Mouse (Mus musculus) T-helper 17 cell (primary cell): ENCODE measurements around the gene Gmnn.

Experiments
- in situ Hi-C, 2 experiments: fragments of 300-600 bp; cut with MboI, MseI; formaldehyde crosslinking; loops; 1 replicate in 1 of 2; 2 replicates in 1 of 2; pipeline ENCODE4 v1.15.1; 2025; ENCODE audit warnings: high pct_unique_total_duplicates in 2 of 2

The Gmnn gene

DNA sequence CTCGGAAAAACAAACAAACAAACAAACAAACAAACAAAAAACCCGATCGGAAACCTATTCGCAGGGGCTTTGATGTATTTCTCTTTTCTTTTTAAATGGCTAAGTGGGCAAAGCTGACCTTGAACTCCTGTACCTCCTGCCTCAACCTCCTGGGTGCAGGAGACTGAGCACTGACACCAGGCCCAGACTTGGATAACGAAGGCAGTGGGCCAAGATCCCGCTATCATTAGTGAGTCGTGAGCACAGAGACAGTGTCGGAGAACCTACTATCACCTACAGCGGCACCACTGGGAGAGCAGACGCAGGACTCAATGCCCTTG, 680 bp downstream of the Gmnn start:
- in situ Hi-C loops = no loop called here

- in situ Hi-C loops = no loop called here
Measured at GRCm38 (mm10) chr13:24760351-24760870, 1.3 kb downstream of the Gmnn start.

GRCm38 (mm10) chr13:24759451-24759850, 2.3 kb downstream of the Gmnn start:
- in situ Hi-C loops = no loop called here

DNA sequence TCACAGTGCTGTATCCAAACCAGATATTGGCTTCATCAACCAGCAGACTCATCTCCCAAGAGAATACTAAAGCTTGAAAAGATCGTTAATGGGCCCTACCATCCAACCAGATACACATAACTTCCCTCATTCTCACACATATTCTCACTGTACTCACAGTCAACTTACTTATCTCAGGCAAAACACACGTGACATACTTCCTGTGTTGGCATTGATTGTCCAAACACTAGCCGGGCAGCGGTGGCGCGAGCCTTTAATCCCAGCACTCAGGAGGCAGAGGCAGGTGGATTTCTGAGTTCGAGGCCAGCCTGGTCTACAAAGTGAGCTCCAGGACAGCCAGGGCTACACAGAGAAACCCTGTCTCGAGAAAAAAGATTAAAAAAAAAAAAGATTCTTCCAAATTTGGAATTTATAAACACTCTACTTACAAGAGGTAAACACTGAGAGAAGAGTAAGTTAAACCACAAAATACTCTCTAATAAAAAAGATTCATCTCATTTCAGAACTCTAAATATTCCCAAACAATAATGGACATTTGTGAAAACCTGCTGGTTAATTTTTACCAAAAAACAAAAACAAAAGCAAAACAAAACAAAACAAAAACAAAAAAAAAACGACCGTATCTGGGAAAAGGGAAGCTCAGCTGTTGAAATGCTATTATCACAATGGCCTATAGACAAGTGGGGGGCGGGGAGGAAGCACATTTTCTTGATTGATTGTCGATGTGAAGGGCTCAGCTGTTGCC, 3.7 kb downstream of the Gmnn start:
- in situ Hi-C loops = no loop called here

GRCm38 (mm10) chr13:24756756-24757155, 5.0 kb downstream of the Gmnn start:
- in situ Hi-C loops = no loop called here

DNA sequence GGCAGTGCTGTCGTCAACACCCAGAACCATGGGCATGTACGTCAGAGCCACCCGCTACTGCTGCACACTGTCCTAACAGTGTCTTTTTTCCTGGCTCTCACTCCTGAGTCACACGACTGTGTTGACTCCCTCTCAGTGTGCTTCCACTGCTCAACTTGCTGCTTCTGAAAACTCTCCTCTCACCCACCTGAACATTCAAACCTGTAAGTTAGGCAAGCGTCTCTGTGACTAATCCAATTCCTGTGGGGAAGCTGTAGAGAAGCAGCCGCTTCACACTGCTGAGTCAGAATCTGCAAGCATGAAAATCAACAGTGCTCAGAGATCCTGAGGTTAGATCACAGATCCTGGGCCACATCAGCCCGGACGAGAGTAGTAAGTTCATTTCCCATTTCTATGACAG, 10.3 kb downstream of the Gmnn start:
- in situ Hi-C loops = no loop called here

DNA sequence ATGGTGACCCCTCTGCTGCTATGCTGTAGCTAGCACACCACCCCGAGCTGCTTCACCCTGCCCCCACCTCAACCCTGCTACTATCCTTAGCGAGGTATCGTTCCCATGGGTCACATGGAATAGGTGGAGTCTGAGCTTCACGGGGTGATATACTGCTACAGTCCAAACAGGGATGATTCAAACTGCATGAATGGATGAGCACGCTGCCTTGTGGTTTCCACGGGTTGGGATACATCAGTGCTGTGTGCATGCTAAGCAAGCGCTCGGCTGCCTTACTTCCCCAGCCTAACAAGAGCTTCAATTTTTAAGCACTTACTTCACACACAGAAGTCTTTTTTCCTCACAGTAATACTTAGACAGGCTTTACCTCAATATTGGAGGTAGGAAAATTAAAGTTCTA, 10.9 kb downstream of the Gmnn start:
- in situ Hi-C loops = no loop called here

DNA sequence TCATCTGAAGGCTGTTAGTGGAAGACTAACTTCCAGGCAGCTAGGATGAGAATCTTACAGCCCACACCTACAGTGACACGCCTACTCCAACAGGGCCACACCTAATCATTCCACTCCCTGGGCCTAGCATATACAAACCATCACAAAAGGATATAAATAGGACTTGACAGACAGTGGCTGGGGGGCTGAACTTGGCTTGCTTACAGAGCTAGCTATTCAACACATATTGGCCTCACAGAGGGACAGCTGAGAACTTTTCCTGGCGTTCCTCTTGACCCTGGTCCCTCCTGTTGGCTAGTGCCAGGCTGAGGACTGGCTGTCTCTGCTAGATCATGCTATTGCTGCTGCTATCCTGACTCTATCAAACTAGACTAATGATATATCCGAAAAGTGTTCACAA, 13.9 kb downstream of the Gmnn start:
- in situ Hi-C loops = no loop called here

GRCm38 (mm10) chr13:24741028-24741427, 20.7 kb downstream of the Gmnn start, which contains the start of gene Armh2:
Gene Armh2 (plus strand): TSS chr13:24741232.
- in situ Hi-C loops = no loop called here

DNA sequence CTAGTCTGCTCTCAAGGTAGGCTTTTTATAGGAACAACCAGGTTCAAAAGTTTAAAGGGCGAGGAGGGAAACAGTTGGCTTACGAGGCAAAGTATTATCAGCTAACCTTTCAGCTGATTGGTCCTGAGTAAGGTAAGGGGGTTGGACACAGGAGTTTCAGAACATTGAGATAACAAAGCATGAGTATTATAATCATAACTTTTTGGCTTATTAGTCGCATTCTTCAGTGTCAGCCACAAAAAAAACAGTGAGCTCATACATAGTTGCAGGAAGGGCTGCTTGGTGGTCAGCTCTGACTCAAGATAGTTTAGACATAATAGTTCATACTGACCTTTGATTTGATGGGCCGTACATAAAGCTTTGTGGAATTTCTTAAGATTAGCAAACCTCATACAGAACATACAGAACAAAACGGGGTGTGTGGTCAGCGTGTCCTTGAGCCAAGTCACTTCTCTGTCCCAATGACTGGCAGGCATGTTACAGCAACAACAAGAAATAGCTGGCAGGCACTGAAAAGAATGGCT, 26.1 kb downstream of the Gmnn start:
- in situ Hi-C loops = loop anchor here in 1 of 2 experiments (10.0 kb wide), 1 partner anchor 389 kb away; no protein-coding TSS in a partner anchor

GRCm38 (mm10) chr13:24734502-24734901, 27.2 kb downstream of the Gmnn start:
- in situ Hi-C loops = loop anchor here in 1 of 2 experiments (10.0 kb wide), 1 partner anchor 390 kb away; no protein-coding TSS in a partner anchor

- in situ Hi-C loops = no loop called here
Measured at GRCm38 (mm10) chr13:24729128-24729527, 32.6 kb downstream of the Gmnn start.

DNA sequence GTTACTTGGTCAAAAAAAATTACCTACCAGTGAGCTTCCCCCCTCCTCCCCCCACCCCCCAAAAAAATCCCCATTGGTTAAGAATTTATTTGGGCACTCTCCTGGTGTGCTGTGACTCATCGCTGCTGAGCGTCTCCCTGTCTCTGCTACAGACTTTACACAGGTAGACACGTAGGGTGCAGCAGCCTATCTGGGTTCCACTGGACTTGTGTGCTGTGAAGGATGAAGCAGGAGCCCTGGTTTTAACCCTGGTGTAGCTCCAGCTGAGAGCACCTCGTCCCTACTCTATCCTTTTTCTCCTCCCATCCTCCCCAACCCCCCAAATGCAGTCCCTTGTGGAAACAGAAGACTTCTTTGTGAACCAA, 37.3 kb downstream of the Gmnn start:
- in situ Hi-C loops = no loop called here

DNA sequence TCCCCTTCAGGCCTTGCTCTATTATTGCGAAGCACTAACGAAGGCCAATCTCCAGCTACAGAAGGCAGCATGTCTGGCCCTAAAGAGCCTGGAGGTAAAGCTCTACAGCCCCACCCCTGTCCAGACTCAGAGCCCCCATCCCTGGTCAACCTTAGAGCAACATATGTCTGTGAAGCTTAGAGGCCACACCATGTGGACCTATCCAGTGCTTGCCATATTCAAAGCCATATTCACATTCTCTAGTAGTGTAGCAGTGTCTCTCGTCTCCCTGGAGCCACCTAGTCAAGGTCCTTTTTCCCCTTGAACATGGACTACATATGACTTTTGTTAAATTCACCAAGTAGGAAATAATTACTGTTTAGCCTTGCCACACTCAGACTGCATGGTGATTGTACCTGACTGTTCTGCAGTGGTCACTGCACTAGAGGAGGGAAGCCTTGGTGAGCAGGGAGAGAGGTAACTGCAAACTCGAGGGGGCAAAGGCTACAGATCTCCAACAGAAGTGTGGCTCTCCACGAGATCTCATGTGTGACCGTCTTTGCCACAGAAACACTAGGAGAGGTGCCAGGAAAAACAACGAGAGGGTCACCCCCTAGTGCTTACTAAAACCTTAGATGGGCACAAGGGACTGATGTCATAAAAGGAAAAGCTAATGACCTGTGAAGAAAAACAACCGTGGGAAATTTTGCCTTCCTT, 37.9 kb downstream of the Gmnn start:
- in situ Hi-C loops = no loop called here

DNA sequence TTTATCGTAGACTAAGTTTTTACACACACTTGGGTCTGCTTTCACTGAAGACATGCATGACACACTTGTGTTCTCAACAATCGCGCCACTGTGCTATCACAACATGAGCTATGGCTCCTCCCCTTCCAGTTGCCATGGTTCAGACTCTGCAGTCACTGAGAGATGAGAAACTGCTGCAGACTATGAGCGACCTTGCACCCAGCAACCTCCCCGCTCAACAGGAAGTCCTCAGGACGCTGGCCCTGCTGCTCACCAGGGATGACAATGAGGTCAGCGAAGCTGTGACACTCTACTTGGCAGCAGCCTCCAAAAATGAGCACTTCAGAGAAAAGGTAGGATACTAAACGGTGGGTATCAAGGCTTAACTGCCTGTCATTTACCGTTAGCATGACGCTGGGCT, 40.2 kb downstream of the Gmnn start:
- in situ Hi-C loops = no loop called here

- in situ Hi-C loops = loop anchor here in 1 of 2 experiments (10.0 kb wide), 1 partner anchor 207 kb away; no protein-coding TSS in a partner anchor
Measured at GRCm38 (mm10) chr13:24717677-24718076, 44.0 kb downstream of the Gmnn start.

GRCm38 (mm10) chr13:24716441-24716840, 45.3 kb downstream of the Gmnn start:
- in situ Hi-C loops = loop anchor here in 1 of 2 experiments (10.0 kb wide), 1 partner anchor 208 kb away; no protein-coding TSS in a partner anchor

DNA sequence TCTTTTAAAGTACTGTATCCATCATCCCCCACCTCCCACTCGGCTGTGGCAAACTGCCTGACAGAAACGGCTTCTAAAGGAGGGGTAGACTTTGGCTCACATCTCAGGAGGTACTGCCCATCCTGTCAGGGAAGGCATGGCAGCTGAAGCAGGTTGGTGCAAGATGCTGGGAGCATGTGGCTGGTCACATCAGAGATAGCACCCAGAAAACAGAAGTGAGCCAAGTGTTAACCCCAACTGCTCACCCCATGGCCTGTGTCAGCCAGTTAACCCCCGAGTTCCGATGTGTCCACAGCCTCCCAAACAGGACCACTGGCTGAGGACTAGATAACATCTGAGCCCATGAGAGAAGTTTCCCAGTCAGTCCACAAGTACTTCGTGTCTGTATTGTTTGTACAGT, 46.1 kb downstream of the Gmnn start:
- in situ Hi-C loops = loop anchor here in 1 of 2 experiments (10.0 kb wide), 1 partner anchor 209 kb away; no protein-coding TSS in a partner anchor

- in situ Hi-C loops = loop anchor here in 1 of 2 experiments (10.0 kb wide), 1 partner anchor 210 kb away; no protein-coding TSS in a partner anchor
Measured at GRCm38 (mm10) chr13:24714360-24714885, 47.3 kb downstream of the Gmnn start.

DNA sequence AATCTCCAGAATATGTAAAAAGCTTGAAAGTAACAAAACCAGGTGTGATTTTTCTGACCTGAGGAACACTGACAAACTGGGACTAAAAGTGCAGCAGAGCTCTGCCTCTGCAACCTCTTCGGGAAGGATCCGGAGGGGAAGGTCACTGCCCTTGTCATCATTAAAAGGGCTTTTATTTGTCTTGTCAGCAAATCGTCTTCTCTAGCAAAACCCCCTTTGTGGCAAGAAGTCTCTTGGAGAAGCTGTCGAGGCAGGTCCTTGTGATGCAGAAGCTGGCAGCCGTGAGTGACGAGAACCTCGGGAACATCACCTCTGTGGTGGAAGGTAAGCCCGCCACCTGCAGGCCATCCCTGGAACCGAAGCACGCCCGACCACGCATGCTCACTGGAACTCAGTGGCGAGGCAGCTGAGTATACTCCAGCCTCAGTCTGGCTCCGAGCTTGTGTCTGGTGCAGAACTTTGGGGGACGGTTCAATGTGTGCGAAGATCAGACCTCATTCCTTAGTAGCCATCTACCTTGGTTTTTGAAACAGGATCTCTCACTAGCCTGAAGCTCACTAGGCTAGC, 48.2 kb downstream of the Gmnn start:
- in situ Hi-C loops = loop anchor here in 1 of 2 experiments (10.0 kb wide), 1 partner anchor 211 kb away; no protein-coding TSS in a partner anchor

DNA sequence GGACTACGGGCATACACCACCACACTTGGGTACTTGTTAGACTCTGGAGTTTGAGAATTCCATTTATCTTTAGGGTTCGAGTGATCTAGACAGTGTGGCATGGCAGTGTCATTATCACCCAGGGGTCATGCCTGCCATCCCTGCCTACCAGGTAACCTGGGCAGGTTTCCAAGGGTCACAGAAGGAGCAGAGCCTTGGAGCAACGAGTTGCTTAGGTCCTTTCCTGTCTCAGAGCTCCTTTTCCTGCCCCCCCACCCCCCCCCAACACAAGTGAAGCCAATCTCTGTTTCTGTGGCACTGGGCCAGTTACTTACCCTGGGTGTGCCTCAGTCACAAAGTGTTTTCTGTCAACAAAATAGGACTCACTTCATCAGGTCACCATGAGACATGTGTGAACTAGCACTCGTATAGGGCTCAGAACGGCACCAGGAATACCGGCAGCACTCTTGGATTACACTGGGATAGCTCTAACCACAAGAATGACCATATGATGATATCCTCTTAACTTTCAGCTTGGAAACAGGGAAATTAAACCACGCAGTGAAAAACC, 49.1 kb downstream of the Gmnn start:
- in situ Hi-C loops = loop anchor here in 1 of 2 experiments (10.0 kb wide), 1 partner anchor 212 kb away; no protein-coding TSS in a partner anchor
